Mouse (Mus musculus) lung, postnatal 36 days (tissue): ENCODE data around the gene Gnai3.

ENCODE experiments used
- DNase-seq: peaks from one replicate; pipeline ENCODE4 v3.0.0; 2022; ENCODE audit warnings: mixed read lengths

Gene Gnai3

GRCm38 (mm10) chr3:108105281-108105680 is 40.7 kb downstream of the Gnai3 start:
- no peak for DNase-seq

GRCm38 (mm10) chr3:108102075-108102474 is 43.9 kb downstream of the Gnai3 start:
- no peak for DNase-seq

- DNase-seq: no peak
Observed at GRCm38 (mm10) chr3:108101594-108101993, 44.4 kb downstream of the Gnai3 start.

- DNase-seq: no peak
Observed at GRCm38 (mm10) chr3:108098316-108098715, 47.6 kb downstream of the Gnai3 start.

- DNase-seq: no peak
Observed at GRCm38 (mm10) chr3:108097656-108098055, 48.3 kb downstream of the Gnai3 start.

- no peak for DNase-seq
Observed at GRCm38 (mm10) chr3:108096726-108097125, 49.2 kb downstream of the Gnai3 start.

- DNase-seq: no peak
Observed at GRCm38 (mm10) chr3:108096226-108096625, 49.7 kb downstream of the Gnai3 start.

GRCm38 (mm10) chr3:108094976-108095760 is 50.8 kb downstream of the Gnai3 start:
- no peak for DNase-seq

GRCm38 (mm10) chr3:108094146-108094545 is 51.8 kb downstream of the Gnai3 start:
- no peak for DNase-seq

- DNase-seq: no peak
Observed at GRCm38 (mm10) chr3:108093306-108093705, 52.6 kb downstream of the Gnai3 start.

GRCm38 (mm10) chr3:108092536-108093115 is 53.3 kb downstream of the Gnai3 start, which contains the start of gene Gnat2:
Gnat2 (plus strand) TSS chr3:108092789.
- DNase-seq: no peak

GRCm38 (mm10) chr3:108092030-108092429 is 53.9 kb downstream of the Gnai3 start:
- no peak for DNase-seq

GRCm38 (mm10) chr3:108090561-108090960 is 55.4 kb downstream of the Gnai3 start:
- no peak for DNase-seq

GRCm38 (mm10) chr3:108089916-108090315 is 56.0 kb downstream of the Gnai3 start:
- DNase-seq: no peak

- DNase-seq: no peak
Observed at GRCm38 (mm10) chr3:108088842-108089380, 57.0 kb downstream of the Gnai3 start.

GRCm38 (mm10) chr3:108087329-108087728 is 58.6 kb downstream of the Gnai3 start:
- no peak for DNase-seq

- DNase-seq: peak; percentile 89
Observed at GRCm38 (mm10) chr3:108086470-108086979, 59.4 kb downstream of the Gnai3 start, which contains the start of gene Ampd2. Ampd2 (minus strand) TSS chr3:108086651.

GRCm38 (mm10) chr3:108085721-108086469 is 60.1 kb downstream of the Gnai3 start:
- DNase-seq: peak; percentile 87

GRCm38 (mm10) chr3:108085281-108085720 is 60.6 kb downstream of the Gnai3 start:
- DNase-seq: peak; percentile 97

GRCm38 (mm10) chr3:108084767-108085270 is 61.1 kb downstream of the Gnai3 start:
- DNase-seq: no peak

GRCm38 (mm10) chr3:108083904-108084407 is 62.0 kb downstream of the Gnai3 start:
- no peak for DNase-seq

- DNase-seq: peak; percentile 22
Observed at GRCm38 (mm10) chr3:108083161-108083560, 62.8 kb downstream of the Gnai3 start.
